Mouse (Mus musculus) liver, postnatal 0 days (tissue): ENCODE data around the gene Megf6.

Experiments
- CTCF ChIP-seq: sonication (generic); IDR thresholded peaks from 2 replicates; pipeline ENCODE4 v1.5.1; 2016; ENCODE audit warnings: antibody characterized with exemption, low read depth
- EP300 ChIP-seq: IDR thresholded peaks from 2 replicates; pipeline ENCODE4 v1.6.1; 2016; ENCODE audit warnings: antibody characterized with exemption, low read depth, mild to moderate bottlenecking

DNA sequence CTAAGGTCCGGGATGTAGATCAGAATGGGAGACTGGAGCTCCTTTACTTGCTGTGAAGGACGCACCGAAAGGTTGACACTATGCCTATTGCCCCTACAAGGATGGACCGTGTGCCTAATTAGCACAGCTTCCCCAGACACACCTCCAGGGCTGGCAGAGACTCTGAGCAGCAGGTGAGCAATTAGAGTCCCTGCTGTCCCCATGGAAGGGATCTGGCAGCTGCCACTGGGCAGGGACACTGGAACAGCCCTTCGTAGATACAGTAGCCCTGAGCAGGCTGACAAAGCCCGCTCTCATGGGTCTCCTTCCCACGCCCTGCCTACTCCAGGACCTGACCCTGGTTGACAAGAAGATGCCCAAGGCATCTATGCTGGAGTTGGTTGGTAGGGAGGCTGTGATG, 48.2 kb upstream of the Megf6 start:
- TF ChIP-seq CTCF (no peak), EP300 (no peak)
